8 mouse cellular contexts compared by ENCODE assay signal in genomic region chr14:79157451-79158218, GRCm38 (mm10).
A peak's percentile ranks its signal among the peaks of the same experiment; 100 is the strongest.
DNase-seq lines count a peak whose midpoint lies in the region; ATAC-seq lines count a peak whose summit lies in the region.

No protein-coding gene starts in this region.

- ATAC-seq in erythroblast, adult 5-6 weeks (replicated peaks; ENCODE audit: low FRiP score, poor library complexity, severe bottlenecking), result no peak

- peak; percentile 24 for DNase-seq in retina, postnatal 1 day
- DNase-seq in retina, embryonic 14.5 days (ENCODE audit: low spot score), result no peak
- DNase-seq in gastrocnemius, postnatal 25 days, result peak; percentile 58
- DNase-seq in kidney, adult 18-20 months, result peak; percentile 63
- DNase-seq in lung, postnatal 14 days, result peak; percentile 72
- DNase-seq in right cerebral cortex, adult 18-20 months, result no peak
- DNase-seq in embryo, embryonic 9.5 days (ENCODE audit: extremely low spot score), result no peak

Comparison
In these comparisons a context has a peak if more than half of its experiments do, and no peak if none do; other contexts are left out.
1. DNase-seq: peak in retina, postnatal 1 day (single experiment), gastrocnemius, postnatal 25 days (single experiment), kidney, adult 18-20 months (single experiment) and lung, postnatal 14 days (single experiment); none in retina, embryonic 14.5 days (single experiment), right cerebral cortex, adult 18-20 months (single experiment) and embryo, embryonic 9.5 days (single experiment).